Mouse (Mus musculus) v-Abl transformed pro-B cells (cell line): Measurements from ENCODE around the gene Flcn.
"Not testable (repeated sequence)": the region's sequence is repeated elsewhere in the genome, so short reads cannot be mapped to it uniquely, and the experiment has no call there.

Experiments used
- in situ Hi-C, 2 experiments: fragments of 400-800 bp; cut with MboI; formaldehyde crosslinking; loops; one replicate each; pipeline ENCODE4 v1.15.1; 2025; ENCODE audit not compliant: unreplicated experiment in 2 of 2

Flcn gene

DNA sequence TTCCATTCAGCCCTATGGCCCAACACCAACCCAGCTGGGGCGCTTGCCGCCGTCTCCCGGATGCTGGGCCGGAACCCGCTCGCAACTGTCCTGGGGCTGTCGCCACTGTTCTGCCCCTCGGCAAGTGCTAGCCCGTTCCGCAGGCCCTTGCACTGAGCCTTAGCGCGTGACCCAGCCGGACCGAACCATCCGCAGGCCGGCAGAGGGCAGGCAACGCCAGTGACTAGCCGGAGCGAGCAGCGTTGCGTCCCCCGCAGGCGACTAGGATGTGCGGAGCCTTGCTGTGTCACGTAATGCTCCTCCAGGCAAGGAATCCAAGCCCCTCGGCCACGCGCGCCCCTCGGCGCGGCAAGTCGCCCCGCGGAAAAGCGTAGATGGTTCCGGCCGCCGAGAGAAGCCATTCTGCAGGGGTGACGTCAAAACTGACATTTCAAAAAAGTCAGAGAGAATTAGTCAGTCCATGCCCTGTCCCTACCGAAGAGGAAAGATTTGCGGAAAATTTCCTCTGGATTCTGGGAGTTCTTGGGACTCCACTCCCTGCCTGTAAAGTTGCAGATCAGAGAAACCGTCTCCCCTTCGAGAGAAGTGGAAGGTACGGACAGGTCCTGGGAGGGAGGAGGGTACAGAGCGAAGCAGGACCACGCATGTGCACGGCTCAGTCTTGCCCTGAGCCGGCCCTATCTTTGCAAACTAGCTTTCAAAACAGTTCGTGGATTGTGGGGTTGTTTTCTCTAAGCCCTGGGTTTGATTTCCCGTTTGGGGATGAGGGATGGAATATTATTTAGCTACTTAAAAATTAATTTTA lies at the start of gene Flcn:
Gene Flcn (minus strand): TSS at position 347 of the 805 bp plus-strand sequence.
- in situ Hi-C loops = loop anchor here in 1 of 2 experiments (25.0 kb wide), 1 partner anchor 1952 kb away; the partner anchor contains the start of gene Prpsap2

DNA sequence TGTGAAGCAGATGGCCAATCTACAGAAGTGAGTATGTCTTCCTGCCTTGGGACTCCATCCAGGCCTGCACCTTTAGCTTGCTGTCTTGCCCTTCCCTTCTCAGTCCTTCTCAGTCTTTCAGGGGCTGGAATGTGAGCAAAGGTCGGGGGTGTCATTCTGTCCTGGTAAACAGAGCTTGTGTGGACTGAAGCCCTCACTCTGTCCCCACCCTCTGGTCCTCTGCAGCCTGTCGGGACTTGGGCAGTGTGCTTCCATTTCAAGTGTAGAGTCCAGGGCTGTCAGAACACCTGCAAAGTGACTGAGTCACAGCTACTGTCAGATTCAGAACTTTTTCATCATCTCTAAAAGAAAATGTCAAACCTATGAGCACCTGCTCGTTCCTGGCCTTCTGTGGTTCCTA lies 43.0 kb upstream of the Flcn start:
- in situ Hi-C loops = no loop called here

DNA sequence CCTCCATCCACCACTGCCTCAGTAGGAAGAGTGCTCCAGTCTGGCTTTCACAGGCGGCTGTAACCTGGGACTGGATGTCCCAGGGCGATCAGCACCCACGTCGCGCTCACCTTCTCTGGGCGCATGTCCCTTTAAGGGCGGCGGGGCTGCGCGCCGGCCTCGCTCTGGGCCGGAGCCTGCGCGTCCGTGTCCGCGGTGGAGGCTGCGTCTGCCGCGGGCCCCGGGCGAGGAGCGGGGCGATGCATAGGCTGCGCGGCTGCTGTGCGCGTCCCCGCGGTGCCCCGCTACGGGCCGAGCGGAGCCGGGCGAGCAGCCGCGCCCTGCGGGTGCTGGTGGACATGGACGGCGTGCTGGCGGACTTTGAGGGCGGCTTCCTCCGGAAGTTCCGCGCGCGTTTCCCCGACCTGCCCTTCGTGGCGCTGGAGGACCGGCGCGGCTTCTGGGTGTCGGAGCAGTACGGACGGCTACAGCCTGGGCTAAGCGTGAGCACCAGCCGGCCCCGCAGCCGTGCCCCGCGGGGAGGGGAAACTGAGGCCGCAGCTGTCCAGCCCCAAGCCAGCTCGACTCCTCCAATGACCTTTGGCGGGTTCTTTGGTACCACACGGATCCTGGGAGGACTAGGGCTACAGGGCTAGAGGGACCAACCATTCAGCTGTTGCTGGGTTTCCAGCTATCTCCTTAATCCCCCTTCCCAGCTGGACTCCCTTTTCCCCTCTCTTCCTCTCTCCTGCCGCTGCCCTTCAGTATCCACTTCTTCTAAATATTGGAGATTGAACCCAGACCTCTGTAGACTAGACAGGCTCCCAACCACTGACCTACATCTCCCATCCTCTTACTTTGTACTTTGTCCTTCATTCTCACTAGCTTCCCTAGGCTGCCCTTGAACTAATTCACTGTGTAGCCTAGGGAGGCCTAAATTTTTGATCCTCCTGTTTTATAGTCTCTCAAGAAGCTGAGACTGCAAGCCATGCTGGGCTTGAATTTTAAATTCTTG lies 38.4 kb upstream of the Flcn start:
- in situ Hi-C loops = no loop called here

DNA sequence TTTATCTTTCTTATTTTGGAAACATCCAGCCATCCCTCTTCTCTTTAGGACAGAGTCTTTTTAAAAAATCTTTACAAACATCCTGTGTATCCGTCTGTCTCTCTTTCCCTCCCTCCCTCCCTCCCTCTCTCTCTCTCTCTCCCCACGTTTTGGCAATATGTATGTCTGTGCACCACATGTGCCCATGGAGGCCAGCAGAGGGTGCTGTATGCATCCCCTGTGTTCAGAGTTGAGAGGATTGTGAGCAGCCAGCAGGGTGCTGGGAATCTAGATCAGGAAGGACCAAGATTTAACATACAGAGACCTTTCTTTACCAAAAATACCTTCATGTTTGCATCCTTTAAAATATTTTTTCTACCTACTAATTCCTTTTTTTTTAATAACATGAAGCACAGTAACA lies 37.3 kb upstream of the Flcn start:
- in situ Hi-C loops = no loop called here

DNA sequence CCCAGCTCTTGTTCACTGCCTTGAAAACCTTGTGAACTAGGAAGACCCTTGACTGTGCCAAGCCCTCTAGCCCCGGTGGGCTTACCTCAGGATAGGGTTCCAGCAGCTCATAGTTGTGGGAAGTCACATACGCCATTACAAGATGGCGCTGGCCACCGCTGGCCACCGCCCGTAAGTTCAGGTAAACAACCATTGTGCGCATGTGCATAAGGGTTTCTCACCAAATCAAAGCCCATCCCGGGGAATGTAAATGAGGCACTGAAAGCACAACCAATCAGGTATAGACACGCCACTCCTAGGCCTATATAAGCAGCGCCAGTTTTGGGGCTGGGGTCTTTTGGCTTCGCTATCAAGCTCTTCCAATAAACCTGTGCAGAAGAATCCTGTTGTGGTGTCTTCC lies 36.5 kb upstream of the Flcn start:
- in situ Hi-C loops = no loop called here

DNA sequence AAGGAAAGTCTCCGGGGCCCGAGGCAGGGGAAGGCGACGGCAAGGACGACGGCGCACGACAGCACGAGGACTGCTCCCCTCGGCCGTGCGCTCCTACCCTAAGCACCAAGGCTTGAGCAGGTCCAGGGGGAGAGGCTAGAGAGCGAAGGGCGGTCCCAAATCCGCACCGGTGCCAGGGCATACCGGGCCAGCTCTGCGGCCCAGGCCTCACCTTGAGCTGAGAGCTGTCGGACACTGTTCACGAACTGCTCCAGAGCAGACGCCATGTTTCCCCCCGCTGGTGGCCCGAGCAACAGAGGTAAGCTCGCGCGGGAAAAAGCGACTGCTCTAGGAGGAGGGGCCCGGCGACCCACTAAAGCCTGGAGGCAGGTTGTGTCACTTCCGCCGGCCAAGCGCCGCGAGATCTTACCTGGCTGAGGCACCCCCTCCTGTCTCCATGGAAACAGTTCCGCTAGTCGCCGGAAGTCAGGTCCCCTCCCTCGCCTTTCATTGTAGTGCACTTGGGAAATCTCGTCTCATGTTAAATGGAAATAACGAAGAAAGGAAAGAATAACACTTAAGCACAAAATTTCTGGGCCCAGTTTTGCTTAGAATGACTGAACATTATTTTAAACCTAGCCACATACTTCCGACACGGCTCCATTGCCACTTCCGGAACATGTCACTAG lies 29.8 kb upstream of the Flcn start, which contains the start of gene Cops3:
Gene Cops3 (minus strand): TSS at position 380 of the 668 bp plus-strand sequence.
- in situ Hi-C loops = no loop called here

DNA sequence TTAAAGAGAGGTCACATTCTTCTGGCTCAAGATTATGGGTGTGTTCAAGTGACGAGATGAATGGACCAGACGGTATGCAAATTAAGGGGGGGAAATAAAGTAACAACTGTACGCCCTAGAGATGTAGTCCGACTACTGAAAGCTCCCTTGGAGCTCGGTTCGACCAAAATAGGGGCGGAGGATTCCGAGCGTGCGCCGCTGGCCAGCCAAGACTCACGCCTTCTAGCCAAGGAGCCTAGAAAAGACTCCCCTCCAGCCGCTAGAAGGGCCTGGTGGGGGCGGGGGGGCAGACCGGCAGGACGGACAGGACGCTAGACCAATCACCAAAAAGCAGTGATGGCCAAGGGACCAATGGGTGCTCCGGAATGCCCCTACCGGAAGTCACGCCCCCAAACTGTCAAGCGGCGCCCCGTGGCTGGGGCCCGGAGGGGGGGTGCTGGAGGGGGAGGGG lies 29.2 kb upstream of the Flcn start, which contains the start of gene Nt5m:
Gene Nt5m (plus strand): TSS at position 440 of the 451 bp plus-strand sequence.
- in situ Hi-C loops = no loop called here

DNA sequence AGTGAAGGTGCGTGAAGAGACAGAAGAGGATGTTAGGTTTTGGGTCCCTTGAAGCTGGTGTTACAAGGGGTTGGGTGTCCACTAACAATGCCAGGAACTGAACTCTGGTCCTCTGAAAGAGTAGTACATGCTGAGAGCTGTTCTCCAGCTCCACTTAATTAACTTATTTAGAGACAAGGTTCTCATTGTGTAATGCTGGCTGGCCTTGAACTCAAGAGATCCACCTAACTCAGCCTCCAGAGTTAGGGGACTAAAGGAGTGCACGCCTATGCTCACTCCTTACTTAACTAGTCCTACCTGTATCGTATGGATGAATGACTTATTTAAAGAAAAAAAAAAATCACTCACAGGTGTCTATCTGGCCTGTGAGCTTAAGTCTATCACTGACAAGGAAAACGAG lies 28.6 kb upstream of the Flcn start:
- in situ Hi-C loops = no loop called here

DNA sequence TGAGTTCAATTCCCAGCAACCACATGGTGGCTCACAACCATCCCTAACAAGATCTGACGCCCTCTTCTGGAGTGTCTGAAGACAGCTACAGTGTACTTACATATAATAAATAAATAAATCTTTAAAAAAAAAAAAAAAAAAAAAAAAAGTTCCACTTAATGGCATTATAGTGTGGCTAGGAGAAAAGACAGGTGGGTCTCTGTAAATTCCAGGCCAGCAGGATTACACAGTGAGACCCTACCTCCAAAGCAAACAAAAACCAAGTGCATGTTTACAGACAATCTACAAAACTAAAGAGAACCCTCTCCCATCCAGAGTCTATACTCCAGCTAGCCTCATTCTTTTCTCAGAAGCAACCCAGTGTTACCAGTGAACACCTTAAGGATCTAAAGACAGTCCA lies 28.0 kb upstream of the Flcn start:
- in situ Hi-C loops = not testable (repeated sequence)

DNA sequence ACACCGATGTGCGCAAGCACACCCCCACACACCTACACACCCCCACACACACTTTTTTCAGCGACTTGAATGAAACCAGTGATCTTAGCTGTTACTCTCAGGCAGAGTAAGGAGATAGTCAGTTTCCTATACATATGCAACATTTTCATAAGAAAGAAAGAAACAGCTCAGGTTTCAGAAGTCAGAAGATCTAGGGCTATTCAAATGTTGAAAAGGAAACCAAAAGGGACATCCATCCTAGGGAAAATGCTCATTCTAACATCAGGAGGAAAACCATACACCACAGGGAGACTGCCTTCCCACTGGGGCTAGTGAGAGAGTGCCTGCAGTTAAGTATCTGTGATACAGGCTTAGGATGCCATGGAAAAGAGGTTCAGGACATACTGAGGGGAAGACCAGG lies 11.8 kb upstream of the Flcn start:
- in situ Hi-C loops = loop anchor here in 1 of 2 experiments (25.0 kb wide), 1 partner anchor 1941 kb away; the partner anchor contains the start of gene Prpsap2

DNA sequence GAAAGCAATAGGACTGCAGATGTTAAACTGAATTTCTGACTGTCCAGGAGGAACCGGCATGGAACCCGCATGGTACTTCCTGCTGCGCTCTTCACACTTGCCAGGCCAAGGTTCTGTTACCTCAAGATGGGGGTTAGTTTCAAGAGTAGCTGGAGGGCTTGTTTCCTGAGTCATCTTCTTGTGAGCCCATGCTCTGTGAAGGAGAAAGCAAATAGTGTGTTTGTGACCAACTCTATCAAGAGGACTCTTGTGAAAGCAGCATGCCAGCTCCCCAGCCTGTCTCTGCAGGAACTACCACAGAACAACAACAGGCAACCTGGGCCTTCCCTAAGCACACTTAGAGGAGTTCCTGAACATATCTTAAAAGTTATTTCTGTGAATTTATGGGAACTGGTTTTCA lies 8.1 kb upstream of the Flcn start:
- in situ Hi-C loops = loop anchor here in 1 of 2 experiments (25.0 kb wide), 1 partner anchor 1944 kb away; the partner anchor contains the start of gene Prpsap2

DNA sequence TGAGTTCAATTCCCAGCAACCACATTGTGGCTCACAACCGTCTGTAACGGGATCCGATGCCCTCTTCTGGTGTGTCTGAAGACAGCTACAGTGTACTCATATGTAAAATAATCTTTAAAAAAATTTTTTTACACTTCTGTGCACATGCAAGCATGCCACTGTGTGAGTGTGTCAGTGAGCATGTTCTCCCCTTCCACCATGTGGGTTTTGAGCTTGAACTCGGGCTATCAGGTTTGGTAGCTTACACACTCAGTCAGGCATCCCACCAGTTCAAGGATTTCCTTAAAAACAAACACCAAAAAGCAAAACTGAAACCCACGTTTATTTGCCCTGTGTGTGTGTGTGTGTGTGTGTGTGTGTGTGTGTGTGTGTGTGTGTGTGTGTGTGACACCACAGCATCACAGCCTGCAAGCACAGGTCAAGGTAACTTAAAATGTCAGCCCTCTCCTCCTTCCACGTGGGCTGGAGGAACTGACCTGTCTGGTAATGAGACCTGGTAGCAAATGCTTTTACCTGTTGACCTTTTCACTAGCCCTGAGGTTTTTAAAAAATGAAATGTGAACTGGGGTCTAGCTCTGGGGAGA lies 5.8 kb upstream of the Flcn start:
- in situ Hi-C loops = loop anchor here in 1 of 2 experiments (25.0 kb wide), 1 partner anchor 1947 kb away; the partner anchor contains the start of gene Prpsap2

DNA sequence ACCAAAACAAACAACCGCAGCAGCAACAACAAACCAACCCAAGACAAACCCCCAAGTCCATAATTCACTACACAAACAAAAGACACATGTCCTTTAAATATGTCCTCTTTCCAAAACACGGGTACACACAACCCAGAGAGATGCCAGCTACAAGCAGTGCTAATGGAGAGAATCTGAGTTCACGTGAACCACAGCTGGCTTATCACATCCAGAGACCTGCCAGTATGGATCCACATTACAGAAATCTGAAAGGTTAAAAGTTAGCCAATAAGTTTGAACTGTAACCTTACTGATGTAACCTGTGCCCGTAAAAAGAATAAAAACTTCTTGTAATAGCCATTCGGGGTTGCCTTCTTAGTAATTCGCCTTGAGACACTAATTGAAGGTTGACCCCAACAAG lies 5.1 kb upstream of the Flcn start:
- in situ Hi-C loops = loop anchor here in 1 of 2 experiments (25.0 kb wide), 1 partner anchor 1947 kb away; the partner anchor contains the start of gene Prpsap2

DNA sequence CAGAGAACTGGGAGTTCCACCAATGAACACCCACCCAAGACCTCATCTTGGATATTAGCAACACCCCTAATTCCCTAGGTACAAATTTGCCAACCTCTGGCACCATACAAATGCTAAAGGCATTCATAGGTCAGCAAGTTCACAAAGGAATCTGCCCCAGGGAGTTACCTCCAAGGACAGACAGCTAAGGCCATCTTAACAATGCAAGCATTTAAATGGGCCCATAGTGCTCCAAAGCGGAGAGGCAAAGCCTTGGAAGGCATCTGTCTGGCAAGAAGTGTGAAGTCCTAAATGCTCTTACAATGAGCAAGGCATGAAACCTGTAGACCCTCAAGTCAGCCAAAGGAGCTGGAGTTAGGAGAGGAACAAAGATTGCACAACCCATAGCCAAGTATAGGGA lies 4.5 kb upstream of the Flcn start:
- in situ Hi-C loops = loop anchor here in 1 of 2 experiments (25.0 kb wide), 1 partner anchor 1948 kb away; the partner anchor contains the start of gene Prpsap2

DNA sequence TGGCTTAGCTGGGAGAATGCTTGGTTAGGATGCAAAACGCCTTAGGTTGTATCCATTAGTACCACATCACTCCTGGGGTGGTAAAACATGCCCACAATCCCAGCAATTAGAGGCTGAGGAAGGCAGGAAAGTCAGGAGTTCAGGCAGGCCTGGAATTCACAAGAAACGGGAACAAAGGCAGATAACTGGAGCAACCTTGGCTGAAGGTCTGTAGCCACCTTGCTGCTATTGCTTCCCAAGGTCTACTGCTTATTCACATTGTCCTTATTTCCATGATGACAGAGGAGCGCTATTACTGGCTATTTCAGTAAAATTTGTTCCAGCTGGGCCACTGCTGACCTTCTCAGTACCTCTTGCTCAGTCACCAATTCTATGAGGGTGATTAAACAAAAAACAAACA lies 3.5 kb upstream of the Flcn start:
- in situ Hi-C loops = loop anchor here in 1 of 2 experiments (25.0 kb wide), 1 partner anchor 1949 kb away; the partner anchor contains the start of gene Prpsap2

DNA sequence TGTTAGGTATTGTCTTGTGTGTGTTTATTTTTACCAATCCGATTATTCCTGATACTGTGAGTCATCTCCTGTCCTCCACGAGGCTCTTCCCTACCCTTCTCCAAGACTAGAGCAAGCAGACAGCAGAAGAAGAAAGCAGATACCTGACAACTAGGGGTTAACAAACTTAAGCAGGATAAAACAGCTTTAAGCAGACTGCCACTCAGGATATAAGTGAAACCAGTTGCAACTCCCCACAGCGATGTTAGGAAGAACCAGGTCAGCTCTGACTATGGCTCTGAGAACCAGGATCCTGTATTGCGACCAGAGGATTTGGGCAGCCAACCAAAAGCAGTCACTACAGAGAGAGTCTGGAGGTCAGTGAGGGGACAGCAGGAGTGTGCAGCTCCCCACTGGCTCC lies 1.4 kb upstream of the Flcn start:
- in situ Hi-C loops = loop anchor here in 1 of 2 experiments (25.0 kb wide), 1 partner anchor 1951 kb away; the partner anchor contains the start of gene Prpsap2

DNA sequence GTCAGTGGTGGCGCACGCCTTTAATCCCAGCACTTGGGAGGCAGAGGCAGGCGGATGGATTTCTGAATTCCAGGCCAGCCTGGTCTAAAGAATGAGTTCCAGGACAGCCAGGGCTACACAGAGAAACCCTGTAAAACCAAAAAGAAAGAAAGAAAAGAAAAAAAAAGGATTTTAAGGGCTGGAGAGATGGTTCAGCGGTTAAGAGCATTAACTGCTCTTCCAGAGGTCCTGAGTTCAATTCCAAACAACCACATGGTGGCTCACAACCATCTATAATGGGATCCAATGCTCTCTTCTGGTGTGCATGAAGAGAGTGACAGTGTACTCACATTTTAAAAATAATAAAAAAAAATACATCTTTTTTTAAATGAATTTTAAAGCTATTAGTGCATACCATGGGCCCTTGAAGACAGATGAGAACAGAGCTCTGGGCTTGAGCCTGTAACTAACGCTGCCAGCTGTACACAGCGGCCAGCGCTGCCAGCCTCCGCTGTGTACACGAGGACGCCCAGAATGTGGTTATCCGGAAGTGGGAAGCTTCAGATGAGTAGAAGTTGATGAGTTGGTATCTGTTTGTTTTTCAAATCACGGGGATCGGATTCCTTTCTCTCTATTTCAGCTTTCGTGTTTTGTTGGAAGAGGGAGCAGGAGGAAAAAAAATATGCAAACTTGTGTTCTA lies 803 bp upstream of the Flcn start:
- in situ Hi-C loops = loop anchor here in 1 of 2 experiments (25.0 kb wide), 1 partner anchor 1952 kb away; the partner anchor contains the start of gene Prpsap2

DNA sequence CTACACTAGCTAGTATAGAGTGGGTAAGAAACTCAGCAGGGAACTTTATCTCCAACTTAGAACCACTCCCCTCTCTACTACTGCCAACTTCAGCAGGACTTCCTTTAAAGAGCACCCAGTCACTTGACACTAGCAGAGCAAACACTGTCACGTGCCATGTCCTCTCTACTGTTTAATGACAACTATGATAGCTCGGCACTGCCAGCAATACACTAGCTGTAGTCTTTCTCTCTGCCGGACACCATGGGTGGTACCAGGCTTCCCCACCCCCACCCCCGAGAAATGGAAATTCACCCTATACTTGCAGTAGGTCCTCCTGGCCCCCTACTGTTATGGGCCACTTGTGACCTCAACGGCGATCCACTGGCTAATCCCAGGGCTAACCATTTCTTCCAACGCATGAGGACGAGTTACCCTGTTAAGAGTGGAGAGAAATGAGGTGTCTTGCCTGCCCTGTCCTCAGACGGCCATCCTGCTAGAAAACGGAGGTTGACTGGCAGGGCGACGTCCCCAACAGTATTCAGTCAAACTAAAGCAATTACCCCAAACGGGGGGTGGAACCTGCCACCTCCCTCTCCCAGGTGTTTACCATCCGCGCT lies 646 bp downstream of the Flcn start:
- in situ Hi-C loops = loop anchor here in 1 of 2 experiments (25.0 kb wide), 1 partner anchor 1953 kb away; the partner anchor contains the start of gene Prpsap2
